Mouse (Mus musculus) myocyte (in vitro differentiated cells): ENCODE data around the gene Cyfip2. TPM values are rescaled to one million over a fixed set of nuclear protein-coding genes. Genes with fewer than 3 reads are reported as not detected.

Experiments used
- H3K27me3 ChIP-seq: one replicate; pipeline ENCODE4 v1.6.1; 2011; ENCODE audit not compliant: control insufficient read depth, insufficient read depth, insufficient read length
- H3K36me3 ChIP-seq: one replicate; pipeline ENCODE4 v1.6.1; 2011; ENCODE audit not compliant: control insufficient read depth, insufficient read depth
- H3K4me2 ChIP-seq: one replicate; pipeline ENCODE4 v1.6.1; 2011; ENCODE audit warnings: low read depth, control low read depth
- H3K4me3 ChIP-seq: one replicate; pipeline ENCODE4 v1.5.1; 2011; ENCODE audit warnings: mild to moderate bottlenecking, control low read depth, moderate library complexity
- H3K79me2 ChIP-seq: one replicate; pipeline ENCODE4 v1.6.1; 2011; ENCODE audit not compliant: control insufficient read depth, insufficient read depth
- H3ac ChIP-seq: one replicate; pipeline ENCODE4 v1.6.1; 2011; ENCODE audit not compliant: control insufficient read depth, insufficient read length
- CEBPB ChIP-seq: IDR thresholded peaks from 2 replicates; pipeline ENCODE4 v1.6.1; 2011; ENCODE audit warnings: mild to moderate bottlenecking, moderate library complexity; ENCODE audit not compliant: poor library complexity, insufficient read depth, severe bottlenecking
- E2F4 ChIP-seq: IDR thresholded peaks from one replicate; pipeline ENCODE4 v1.6.1; 2011; ENCODE audit warnings: mild to moderate bottlenecking, control low read depth, moderate library complexity; ENCODE audit not compliant: insufficient read depth
- MAX ChIP-seq: IDR thresholded peaks from one replicate; pipeline ENCODE4 v1.6.1; 2011; ENCODE audit warnings: low read depth, mild to moderate bottlenecking, control low read depth
- MYOD1 ChIP-seq, 3 experiments: IDR thresholded peaks; one replicate each; pipeline ENCODE4 v1.6.1; 2011; ENCODE audit warnings: control low read depth in 2 of 3, low read depth in 2 of 3, mild to moderate bottlenecking in 2 of 3, moderate library complexity in 1 of 3; ENCODE audit not compliant: insufficient read length in 2 of 3, control insufficient read depth in 1 of 3
- MYOG ChIP-seq, 3 experiments: IDR thresholded peaks; one replicate each; pipeline ENCODE4 v1.6.1; 2011; ENCODE audit warnings: control low read depth in 2 of 3, low read depth in 2 of 3, mild to moderate bottlenecking in 2 of 3; ENCODE audit not compliant: insufficient read length in 2 of 3, control insufficient read depth in 1 of 3, insufficient read depth in 1 of 3
- POLR2A ChIP-seq: IDR thresholded peaks from one replicate; pipeline ENCODE4 v1.6.1; 2011; ENCODE audit warnings: low read depth, mild to moderate bottlenecking, control low read depth, moderate library complexity; ENCODE audit not compliant: insufficient read length
- POLR2AphosphoS2 ChIP-seq: IDR thresholded peaks from one replicate; pipeline ENCODE4 v1.6.1; 2011; ENCODE audit warnings: low read depth, control low read depth; ENCODE audit not compliant: insufficient read length
- REST ChIP-seq: IDR thresholded peaks from one replicate; pipeline ENCODE4 v1.6.1; 2011; ENCODE audit warnings: mild to moderate bottlenecking, control low read depth, moderate library complexity; ENCODE audit not compliant: insufficient read depth, insufficient read length
- SRF ChIP-seq: IDR thresholded peaks from one replicate; pipeline ENCODE4 v1.6.1; 2011; ENCODE audit warnings: low read depth; ENCODE audit not compliant: control insufficient read depth, insufficient read length
- TCF12 ChIP-seq: IDR thresholded peaks from one replicate; pipeline ENCODE4 v1.6.1; 2011; ENCODE audit warnings: mild to moderate bottlenecking, control low read depth; ENCODE audit not compliant: poor library complexity, insufficient read depth, severe bottlenecking
- TCF3 ChIP-seq: IDR thresholded peaks from one replicate; pipeline ENCODE4 v1.6.1; 2011; ENCODE audit warnings: low read depth, control low read depth; ENCODE audit not compliant: insufficient read length
- USF1 ChIP-seq: IDR thresholded peaks from one replicate; pipeline ENCODE4 v1.6.1; 2011; ENCODE audit warnings: low read depth, mild to moderate bottlenecking, control low read depth, moderate library complexity
- polyA plus RNA-seq: library from polyadenylated mRNA; unstranded; fragments of >200 nt; fragmentation: generic; extraction: Trizol; gene quantifications from one replicate; pipeline ENCODE4 v1.2.1, GENCODE M21; 2012; ENCODE audit warnings: missing spikeins

Gene Cyfip2
- polyA plus RNA-seq, 1 experiment: 16.9 TPM

GRCm38 (mm10) chr11:46304864-46305710 lies 7.6 kb downstream of the Cyfip2 start:
- H3K4me3 ChIP-seq: no peak overlapping the region

DNA sequence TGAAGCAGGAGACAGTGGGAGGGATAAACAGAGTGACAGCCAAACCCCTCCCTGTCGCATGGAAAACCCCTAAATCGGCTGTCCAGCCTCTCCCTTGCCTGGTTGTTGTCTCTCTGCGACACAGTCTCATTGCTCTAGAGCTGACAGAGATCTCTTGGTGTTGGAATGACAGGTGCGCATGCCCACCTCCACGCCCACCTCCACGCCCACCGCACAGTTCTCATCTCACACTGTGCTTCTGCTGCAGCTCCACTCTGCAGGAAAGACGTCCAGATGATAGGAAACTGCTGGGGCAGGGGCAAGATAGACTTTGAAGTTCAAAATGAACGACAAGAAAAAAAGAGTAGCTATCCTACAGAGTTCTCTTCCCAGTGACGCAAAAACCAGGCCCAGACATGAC lies 8.6 kb downstream of the Cyfip2 start:
- TF ChIP-seq TCF12: no peak
- TF ChIP-seq SRF: no peak
- no peak for TF ChIP-seq CEBPB
- TF ChIP-seq POLR2AphosphoS2: no peak
- TF ChIP-seq REST: no peak
- TF ChIP-seq MAX: no peak
- no peak for TF ChIP-seq POLR2A
- TF ChIP-seq MYOG (IDR thresholded peaks at IDR 0.05; ENCODE audit: control insufficient read depth in 1 of 3, insufficient read depth in 1 of 3, insufficient read length in 2 of 3, low read depth in 2 of 3): no peak
- no peak for TF ChIP-seq USF1
- no peak for TF ChIP-seq E2F4
- no peak for TF ChIP-seq TCF3
- TF ChIP-seq MYOD1 (IDR thresholded peaks at IDR 0.05; ENCODE audit: control insufficient read depth in 1 of 3, insufficient read length in 2 of 3, low read depth in 2 of 3): no peak
- Histone ChIP-seq H3K27me3 (no peaks in the 10 kb centered on the region), H3K4me2 (no peak overlapping the region), H3K79me2 (no peaks in the 10 kb centered on the region), H3K36me3 (no peaks in the 10 kb centered on the region), H3K4me3 (no peak overlapping the region), H3ac (no peak overlapping the region)

More at GRCm38 (mm10) chr11:46304864-46305710, 7.6 kb downstream of the Cyfip2 start:
- Histone ChIP-seq H3K27me3 (no peaks in the 10 kb centered on the region), H3K36me3 (no peaks in the 10 kb centered on the region), H3K4me2 (no peak overlapping the region), H3ac (no peak overlapping the region), H3K79me2 (no peaks in the 10 kb centered on the region)
- TF ChIP-seq E2F4 (no peak), MYOG (IDR thresholded peaks at IDR 0.05; ENCODE audit: control insufficient read depth in 1 of 3, insufficient read depth in 1 of 3, insufficient read length in 2 of 3, low read depth in 2 of 3) (no peak), TCF12 (no peak), SRF (no peak), USF1 (no peak), CEBPB (no peak), POLR2A (no peak), MYOD1 (IDR thresholded peaks at IDR 0.05; ENCODE audit: control insufficient read depth in 1 of 3, insufficient read length in 2 of 3, low read depth in 2 of 3) (no peak), TCF3 (no peak), REST (no peak), MAX (no peak), POLR2AphosphoS2 (no peak)

- Histone ChIP-seq H3K79me2 (no peaks in the 10 kb centered on the region), H3K4me2 (no peak overlapping the region), H3ac (no peak overlapping the region), H3K36me3 (no peaks in the 10 kb centered on the region), H3K27me3 (no peaks in the 10 kb centered on the region), H3K4me3 (no peak overlapping the region)
- TF ChIP-seq E2F4 (no peak), MYOD1 (IDR thresholded peaks at IDR 0.05; ENCODE audit: control insufficient read depth in 1 of 3, insufficient read length in 2 of 3, low read depth in 2 of 3) (no peak), TCF3 (no peak), MAX (no peak), POLR2AphosphoS2 (no peak), POLR2A (no peak), REST (no peak), MYOG (IDR thresholded peaks at IDR 0.05; ENCODE audit: control insufficient read depth in 1 of 3, insufficient read depth in 1 of 3, insufficient read length in 2 of 3, low read depth in 2 of 3) (no peak), CEBPB (no peak), TCF12 (no peak), USF1 (no peak), SRF (no peak)
Observed at GRCm38 (mm10) chr11:46302471-46302870, 10.2 kb downstream of the Cyfip2 start.

DNA sequence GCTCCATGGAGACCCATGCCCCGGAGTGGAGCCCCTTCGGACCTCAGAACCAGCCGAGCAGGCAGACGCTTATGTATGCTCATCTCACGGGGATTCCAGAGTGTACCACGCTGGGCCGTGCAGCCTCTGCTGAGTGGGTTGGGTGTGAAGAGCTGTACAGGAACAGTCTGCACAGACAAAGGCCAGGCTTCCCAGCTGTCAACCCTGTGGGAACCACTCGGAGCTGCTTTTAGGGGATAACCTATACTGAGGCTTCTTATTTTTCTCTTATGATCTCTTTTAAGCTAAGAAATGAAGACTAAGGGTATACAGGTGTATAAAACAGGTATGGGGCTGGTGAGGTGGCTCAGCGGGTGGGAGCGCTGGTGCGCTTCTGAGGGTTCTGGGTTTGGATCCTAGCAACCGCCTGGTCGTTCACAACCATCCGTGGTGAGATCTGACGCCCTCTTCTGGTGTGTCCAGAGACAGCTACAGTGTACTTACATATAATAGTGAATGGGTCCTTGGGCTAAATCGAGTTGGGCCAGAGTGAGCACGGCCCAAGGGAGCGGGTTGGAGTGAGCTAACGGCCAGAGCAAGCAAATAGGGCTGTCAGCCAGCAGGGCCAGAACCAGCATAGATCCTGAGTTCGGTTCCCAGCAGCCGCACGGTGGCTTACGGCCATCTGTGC lies 10.9 kb downstream of the Cyfip2 start:
- Histone ChIP-seq H3K79me2 (no peaks in the 10 kb centered on the region), H3K4me2 (no peak overlapping the region), H3K4me3 (no peak overlapping the region), H3ac (no peak overlapping the region), H3K27me3 (no peaks in the 10 kb centered on the region), H3K36me3 (no peaks in the 10 kb centered on the region)
- TF ChIP-seq MYOG (IDR thresholded peaks at IDR 0.05; ENCODE audit: control insufficient read depth in 1 of 3, insufficient read depth in 1 of 3, insufficient read length in 2 of 3, low read depth in 2 of 3) (no peak), MAX (no peak), TCF12 (no peak), USF1 (no peak), POLR2AphosphoS2 (no peak), CEBPB (no peak)
